Mouse (Mus musculus) CH12.LX (cell line): ENCODE results near the gene Sgms1. TPM values are rescaled to one million over a fixed set of nuclear protein-coding genes. Genes with fewer than 3 reads are reported as not detected.

Source experiments
- DNase-seq: peaks from one replicate; pipeline ENCODE4 v3.0.0-alpha.2; 2013; ENCODE audit errors: extremely low read depth
- H3K27ac ChIP-seq: 2 replicates; pipeline ENCODE4 v1.5.1; 2012; ENCODE audit warnings: low read depth, mild to moderate bottlenecking, control low read depth, moderate library complexity; ENCODE audit not compliant: insufficient read depth
- H3K27me3 ChIP-seq: replicated peaks from 2 replicates; pipeline ENCODE3; 2012; ENCODE audit warnings: inconsistent platforms
- H3K36me3 ChIP-seq, 2 experiments: replicated peaks in 1 of 2; 2 replicates each; pipeline versions ENCODE3 to v1.6.1; 2012; ENCODE audit warnings: inconsistent platforms in 1 of 2, low read length in 1 of 2, mild to moderate bottlenecking in 1 of 2, mixed read lengths in 1 of 2, moderate library complexity in 1 of 2; ENCODE audit not compliant: control insufficient read depth in 1 of 2, insufficient read depth in 1 of 2
- H3K4me1 ChIP-seq, 2 experiments: 2 replicates each; pipeline ENCODE4 v1.6.1; 2012; ENCODE audit warnings: inconsistent platforms in 1 of 2, moderate library complexity in 1 of 2; ENCODE audit not compliant: insufficient read depth in 2 of 2, control insufficient read depth in 1 of 2
- H3K4me2 ChIP-seq: 2 replicates; pipeline ENCODE4 v1.6.1; 2012; ENCODE audit warnings: low read depth, mild to moderate bottlenecking, control low read depth; ENCODE audit not compliant: poor library complexity, insufficient read depth, severe bottlenecking
- H3K4me3 ChIP-seq, 3 experiments: fragments of 150-350 bp in 1 of 3; sonication (generic) in 1 of 3; replicated peaks in 1 of 3; 2 replicates each; pipeline versions ENCODE3 to v1.5.1; 2011 to 2012; ENCODE audit warnings: low read depth in 2 of 3, low read length in 2 of 3, mild to moderate bottlenecking in 2 of 3, moderate library complexity in 2 of 3, control low read depth in 1 of 3, improper control_type of control experiment in 1 of 3, inconsistent platforms in 1 of 3, mixed read lengths in 1 of 3; ENCODE audit not compliant: poor library complexity in 1 of 3
- H3K79me2 ChIP-seq: replicated peaks from 2 replicates; pipeline ENCODE4 v1.6.1; 2012; ENCODE audit warnings: mild to moderate bottlenecking, moderate library complexity; ENCODE audit not compliant: control insufficient read depth, poor library complexity, insufficient read depth, severe bottlenecking; ENCODE audit errors: extremely low read depth
- H3K9ac ChIP-seq: 2 replicates; pipeline ENCODE4 v1.6.1; 2012; ENCODE audit warnings: low read depth, mild to moderate bottlenecking, control low read depth, moderate library complexity; ENCODE audit not compliant: insufficient read depth
- H3K9me3 ChIP-seq: replicated peaks from 2 replicates; pipeline ENCODE3; 2012; ENCODE audit warnings: low read length, inconsistent platforms, mixed read lengths
- BHLHE40 ChIP-seq: IDR thresholded peaks from 2 replicates; pipeline ENCODE4 v1.6.1; 2011; ENCODE audit warnings: mild to moderate bottlenecking, low read depth, low read length, improper control_type of control experiment
- CHD1 ChIP-seq: IDR thresholded peaks from 2 replicates; pipeline ENCODE4 v1.6.1; 2012; ENCODE audit warnings: low read depth, low read length, improper control_type of control experiment, inconsistent platforms
- CTCF ChIP-seq, 2 experiments: IDR thresholded peaks in 1 of 2; conservative IDR thresholded peaks in 1 of 2; 2 replicates each; pipeline ENCODE4 v1.5.1; 2011 to 2012; ENCODE audit warnings: low read depth in 2 of 2, low read length in 2 of 2, improper control_type of control experiment in 1 of 2, inconsistent platforms in 1 of 2, mild to moderate bottlenecking in 1 of 2, moderate library complexity in 1 of 2
- ELF1 ChIP-seq: IDR thresholded peaks from 2 replicates; pipeline ENCODE4 v1.6.1; 2014; ENCODE audit warnings: low read depth, mild to moderate bottlenecking, inconsistent platforms, low read length, improper control_type of control experiment
- EP300 ChIP-seq: IDR thresholded peaks from 2 replicates; pipeline ENCODE4 v1.6.1; 2011; ENCODE audit warnings: low read length, improper control_type of control experiment
- JUN ChIP-seq: IDR thresholded peaks from 2 replicates; pipeline ENCODE4 v1.6.1; 2011; ENCODE audit warnings: low read depth, mild to moderate bottlenecking, low read length, improper control_type of control experiment, moderate library complexity; ENCODE audit not compliant: insufficient read depth
- KAT2A ChIP-seq: IDR thresholded peaks from 2 replicates; pipeline ENCODE4 v1.6.1; 2012; ENCODE audit warnings: low read length, improper control_type of control experiment, inconsistent platforms; ENCODE audit not compliant: insufficient replicate concordance
- MAX ChIP-seq: IDR thresholded peaks from 2 replicates; pipeline ENCODE4 v1.6.1; 2011; ENCODE audit warnings: low read length, improper control_type of control experiment
- MAZ ChIP-seq: IDR thresholded peaks from 2 replicates; pipeline ENCODE4 v1.6.1; 2012; ENCODE audit warnings: low read depth, mild to moderate bottlenecking, inconsistent platforms, low read length, improper control_type of control experiment, moderate library complexity
- MYC ChIP-seq: IDR thresholded peaks from 2 replicates; pipeline ENCODE4 v1.6.1; 2011; ENCODE audit warnings: low read depth, mild to moderate bottlenecking, improper control_type of control experiment, low read length
- NRF1 ChIP-seq: IDR thresholded peaks from 2 replicates; pipeline ENCODE4 v1.6.1; 2014; ENCODE audit warnings: low read depth, mild to moderate bottlenecking, inconsistent platforms, low read length, improper control_type of control experiment, moderate library complexity
- PAX5 ChIP-seq: IDR thresholded peaks from 2 replicates; pipeline ENCODE4 v1.6.1; 2012; ENCODE audit warnings: low read length, inconsistent platforms, mixed read lengths
- POLR2A ChIP-seq: IDR thresholded peaks from 2 replicates; pipeline ENCODE4 v1.6.1; 2011; ENCODE audit warnings: low read depth, mild to moderate bottlenecking, improper control_type of control experiment, low read length
- POLR2AphosphoS2 ChIP-seq: IDR thresholded peaks from 2 replicates; pipeline ENCODE4 v1.6.1; 2011; ENCODE audit warnings: low read depth, low read length, improper control_type of control experiment
- SMC3 ChIP-seq: IDR thresholded peaks from 2 replicates; pipeline ENCODE4 v1.6.1; 2011; ENCODE audit warnings: low read depth, low read length, improper control_type of control experiment
- TBP ChIP-seq: conservative IDR thresholded peaks from 2 replicates; pipeline ENCODE4 v1.6.1; 2011; ENCODE audit warnings: low read depth, low read length, improper control_type of control experiment
- USF1 ChIP-seq: IDR thresholded peaks from 2 replicates; pipeline ENCODE4 v1.6.1; 2014; ENCODE audit warnings: low read depth, mild to moderate bottlenecking, inconsistent platforms, low read length, improper control_type of control experiment
- USF2 ChIP-seq: conservative IDR thresholded peaks from 2 replicates; pipeline ENCODE4 v1.6.1; 2011; ENCODE audit warnings: low read depth, low read length, improper control_type of control experiment
- ZKSCAN1 ChIP-seq: IDR thresholded peaks from 2 replicates; pipeline ENCODE4 v1.6.1; 2012; ENCODE audit warnings: low read depth, inconsistent platforms, low read length, improper control_type of control experiment, borderline replicate concordance
- ZMIZ1 ChIP-seq: IDR thresholded peaks from 2 replicates; pipeline ENCODE4 v1.6.1; 2012; ENCODE audit warnings: low read depth, mild to moderate bottlenecking, inconsistent platforms, low read length, improper control_type of control experiment
- dilution Hi-C: fragments of 300-500 bp; cut with MboI; formaldehyde crosslinking; loops from 2 replicates; pipeline ENCODE4 v1.14.3; 2020; ENCODE audit warnings: low sequenced_read_pairs; ENCODE audit not compliant: extremely low pct_unique_long_range_greater_than_20kb, extremely low pct_ligation_motif_present
- in situ Hi-C: fragments of 300-500 bp; cut with MboI; formaldehyde crosslinking; loops from 3 replicates; pipeline ENCODE4 v1.14.3; 2019; ENCODE audit warnings: low sequenced_read_pairs, low pct_ligation_motif_present, low pct_unique_long_range_greater_than_20kb, mixed read lengths
- polyA plus RNA-seq: library from polyadenylated mRNA; unstranded; fragments of >175 nt; gene quantifications from 2 replicates; pipeline ENCODE4 v1.2.1, GENCODE M21; 2012; ENCODE audit warnings: low read depth; ENCODE audit not compliant: insufficient read length
- total RNA-seq, 2 experiments: library from RNA; depleted of rRNA; stranded (reverse); fragments of 300-350 nt in 1 of 2; fragments of >200 nt in 1 of 2; gene quantifications; 2 replicates each; pipeline ENCODE4 v1.2.3; 2012 to 2014

The Sgms1 gene
- total and polyA plus RNA-seq, 3 experiments: 1.4 to 1.8 (median 1.8) TPM

DNA sequence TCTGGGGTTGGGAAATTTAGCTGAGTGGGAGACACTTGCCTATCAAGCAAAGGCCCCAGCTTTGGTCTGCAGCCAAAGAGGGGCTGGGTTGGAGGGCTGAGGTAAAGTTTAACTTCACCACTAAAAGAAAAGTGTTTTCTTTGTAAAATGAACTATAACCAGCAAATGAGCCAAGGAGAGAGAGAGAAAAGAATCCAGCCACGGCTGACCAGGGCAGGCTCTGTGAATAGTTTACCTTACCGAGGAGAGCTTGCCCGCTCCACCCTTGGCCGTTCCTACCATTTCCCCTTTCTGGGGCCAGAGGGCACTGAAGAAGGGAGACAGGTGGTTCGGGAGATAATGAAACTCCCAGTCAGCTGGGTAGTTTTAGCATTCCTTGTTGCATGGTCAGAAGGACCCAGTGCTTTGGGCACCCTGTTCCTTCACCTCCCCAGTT, 209.5 kb downstream of the Sgms1 start:
- no peaks in the 10 kb centered on the region for H3K9me3 ChIP-seq
- no peaks in the 10 kb centered on the region for H3K27me3 ChIP-seq
- H3K79me2 ChIP-seq: no peaks in the 10 kb centered on the region
- dilution Hi-C loops: no loop called here
- no peak overlapping the region for H3K27ac ChIP-seq
- DNase-seq: no peak
- H3K4me2 ChIP-seq: no peak overlapping the region; the same call in 1 of the 2 replicates
- TF ChIP-seq POLR2AphosphoS2 (no peak), EP300 (0 out of 2 replicates have a peak, but pooled peaks have one; percentile 8)
- H3K4me1 ChIP-seq: peaks cover 9 to 53% of the 10 kb centered on the region in 2 experiments; a peak in 3 of 4 replicates
- no peaks in the 10 kb centered on the region for H3K36me3 ChIP-seq
- in situ Hi-C loops: loop anchor here (10.0 kb wide), 1 partner anchor 145 kb away; no protein-coding TSS in a partner anchor
- H3K9ac ChIP-seq: no peak overlapping the region; the same call in 1 of the 2 replicates
- no peak overlapping the region for H3K4me3 ChIP-seq

DNA sequence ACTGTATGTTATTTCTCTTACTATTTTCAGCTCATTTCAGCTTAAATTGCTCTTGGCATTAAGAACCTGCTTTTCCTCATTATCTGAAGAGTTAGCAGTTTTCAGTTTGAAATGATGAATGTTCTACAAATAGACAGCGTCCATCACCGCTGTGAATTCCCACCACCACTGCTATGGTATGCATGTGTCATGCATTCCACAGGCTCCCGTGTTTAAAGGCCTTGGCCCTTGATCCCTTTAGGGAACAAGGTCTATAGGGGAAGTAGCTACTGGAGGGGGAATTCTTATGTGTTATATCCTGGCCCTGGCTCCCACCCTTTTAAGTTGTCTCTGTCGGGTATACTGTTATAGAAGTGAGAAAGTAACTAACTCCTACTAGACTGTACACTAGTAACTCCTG, 210.0 kb downstream of the Sgms1 start:
- H3K27ac ChIP-seq: no peak overlapping the region
- no peak overlapping the region for H3K9ac ChIP-seq
- no peak overlapping the region for H3K4me2 ChIP-seq
- in situ Hi-C loops (no loop called here), dilution Hi-C loops (no loop called here)
- no peak overlapping the region for H3K4me3 ChIP-seq
- H3K4me1 ChIP-seq: peaks cover 9 to 50% of the 10 kb centered on the region in 2 experiments; a peak in 3 of 4 replicates
- no peaks in the 10 kb centered on the region for H3K27me3 ChIP-seq
- no peaks in the 10 kb centered on the region for H3K9me3 ChIP-seq
- H3K79me2 ChIP-seq: no peaks in the 10 kb centered on the region
- TF ChIP-seq USF2 (no peak), JUN (no peak), MAZ (no peak), TBP (no peak), MYC (no peak), ELF1 (no peak), CHD1 (no peak), USF1 (no peak), CTCF (conservative IDR thresholded peaks at IDR 0.05 in 1 of 2, IDR thresholded peaks at IDR 0.05 in 1 of 2; ENCODE audit: low read depth in 2 of 2, low read length in 2 of 2) (no peak), KAT2A (no peak), SMC3 (no peak), POLR2AphosphoS2 (no peak), MAX (no peak)
- no peaks in the 10 kb centered on the region for H3K36me3 ChIP-seq
- DNase-seq: no peak

- no peak for TF ChIP-seq MYC
- no peak for TF ChIP-seq CHD1
- no peak for TF ChIP-seq MAZ
- TF ChIP-seq ZKSCAN1: no peak
- TF ChIP-seq BHLHE40: no peak
- no peak for TF ChIP-seq NRF1
- no peak for TF ChIP-seq ZMIZ1
- no peak for TF ChIP-seq POLR2A
- no peak for TF ChIP-seq USF2
- no peak for TF ChIP-seq MAX
- no peak for TF ChIP-seq ELF1
- no peak for TF ChIP-seq PAX5
- TF ChIP-seq CTCF (conservative IDR thresholded peaks at IDR 0.05 in 1 of 2, IDR thresholded peaks at IDR 0.05 in 1 of 2; ENCODE audit: low read depth in 2 of 2, low read length in 2 of 2): no peak
- no peak for TF ChIP-seq EP300
- in situ Hi-C loops: no loop called here
- Histone ChIP-seq H3K9me3 (no peaks in the 10 kb centered on the region), H3K36me3 (no peaks in the 10 kb centered on the region), H3K9ac (no peak overlapping the region), H3K4me3 (no peak overlapping the region), H3K27me3 (no peaks in the 10 kb centered on the region), H3K4me2 (no peak overlapping the region), H3K4me1 (peaks cover 6 to 37% of the 10 kb centered on the region in 2 experiments; a peak in 3 of 4 replicates), H3K79me2 (no peaks in the 10 kb centered on the region), H3K27ac (no peak overlapping the region)
- dilution Hi-C loops: no loop called here
- DNase-seq: no peak
These were observed 211.4 kb downstream of the Sgms1 start for GRCm38 (mm10) chr19:32178161-32178560.
